Mouse (Mus musculus): ENCODE data around the gene Slc25a29.
"Not testable (repeated sequence)": the region's sequence is repeated elsewhere in the genome, so short reads cannot be mapped to it uniquely, and the experiment has no call there.

Slc25a29 gene
- long read RNA-seq, experiment 1, transcript Slc25a29-201 (4 exons, 1,976 nt), result major isoform, 56 of 60 reads
- long read RNA-seq, experiment 1, partial matches to known transcripts, result 0 of 60 reads
- long read RNA-seq, experiment 1, other reads (novel, unspliced or antisense), result 4 of 60 reads
- long read RNA-seq, experiment 2, transcript Slc25a29-201 (4 exons, 1,976 nt), result major isoform, 48 of 53 reads
- long read RNA-seq, experiment 2, partial matches to known transcripts, result 4 of 53 reads
- long read RNA-seq, experiment 2, other reads (novel, unspliced or antisense), result 1 of 53 reads

DNA sequence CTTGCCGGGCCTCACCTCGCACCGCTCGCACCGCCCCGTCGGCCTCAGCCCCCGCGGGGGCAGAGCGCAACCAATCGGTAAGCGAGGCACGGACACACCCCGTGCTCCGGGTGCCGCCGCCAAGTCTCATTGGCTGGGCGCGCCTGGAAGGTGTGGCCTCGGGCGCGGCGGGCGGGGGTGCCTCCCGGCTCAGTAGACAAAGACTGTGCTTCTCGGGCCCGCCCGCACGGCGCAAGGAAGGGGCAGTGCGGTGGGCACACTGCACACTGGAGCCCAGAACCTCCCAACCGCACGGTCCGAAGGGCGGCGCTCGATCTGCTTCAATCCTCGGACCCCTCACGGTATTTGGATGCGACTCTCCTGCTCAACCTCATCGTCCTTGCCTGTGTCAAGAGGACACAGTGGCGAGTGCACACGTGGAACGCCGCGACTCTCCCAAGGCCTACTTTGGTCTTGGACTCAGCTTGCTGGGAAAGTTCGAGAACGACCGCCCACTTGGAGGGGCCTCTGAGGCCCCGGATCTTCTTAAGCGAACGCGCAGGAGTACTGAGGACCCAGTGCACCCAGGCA, at the start of gene Slc25a29, which contains the start of gene Slc25a47:
Gene Slc25a29 (minus strand): TSS at position 44 of the 570 bp plus-strand sequence.
Gene Slc25a47 (plus strand): TSS at position 207 of the 570 bp plus-strand sequence.
- intact Hi-C loops (cut with DNase I), result no loop called here

DNA sequence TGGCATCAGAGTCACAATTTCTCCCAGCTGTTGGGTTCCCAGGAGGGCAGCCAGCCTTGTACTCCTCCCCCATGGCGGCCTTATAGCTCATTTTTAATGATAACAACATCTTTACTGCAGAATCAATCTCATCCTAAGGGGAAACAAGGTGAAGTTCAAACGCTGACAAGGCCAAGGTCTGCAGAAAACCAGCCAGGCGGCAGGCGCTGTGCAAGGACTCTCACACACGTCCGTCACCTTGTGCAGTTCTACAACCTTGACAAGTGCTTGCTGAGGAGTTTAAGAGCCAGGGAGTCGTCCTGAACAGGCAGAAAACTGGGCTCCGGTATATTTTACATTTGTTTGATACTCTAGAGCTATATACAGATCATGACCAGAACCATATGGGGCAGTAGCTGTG, 47.1 kb upstream of the Slc25a29 start:
- intact Hi-C loops (cut with DNase I), result no loop called here

DNA sequence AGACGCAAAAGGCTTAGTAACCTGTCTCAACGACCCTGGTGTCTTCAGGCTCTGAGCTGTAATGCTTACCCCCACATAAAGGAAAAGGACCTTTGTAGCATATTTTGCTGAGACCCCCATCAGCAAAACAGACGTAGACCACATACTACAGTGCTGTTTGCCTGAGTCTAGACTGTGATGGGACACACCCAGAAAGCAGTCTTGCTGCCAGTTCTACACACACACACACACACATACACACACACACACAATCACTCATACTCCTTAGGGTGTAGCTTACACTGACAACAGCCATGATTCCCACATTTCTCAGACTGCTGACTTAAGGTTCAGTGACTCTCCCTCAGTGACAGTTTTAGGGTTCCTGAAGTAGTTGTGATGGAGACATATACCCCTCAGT, 45.5 kb upstream of the Slc25a29 start:
- intact Hi-C loops (cut with DNase I), result no loop called here

DNA sequence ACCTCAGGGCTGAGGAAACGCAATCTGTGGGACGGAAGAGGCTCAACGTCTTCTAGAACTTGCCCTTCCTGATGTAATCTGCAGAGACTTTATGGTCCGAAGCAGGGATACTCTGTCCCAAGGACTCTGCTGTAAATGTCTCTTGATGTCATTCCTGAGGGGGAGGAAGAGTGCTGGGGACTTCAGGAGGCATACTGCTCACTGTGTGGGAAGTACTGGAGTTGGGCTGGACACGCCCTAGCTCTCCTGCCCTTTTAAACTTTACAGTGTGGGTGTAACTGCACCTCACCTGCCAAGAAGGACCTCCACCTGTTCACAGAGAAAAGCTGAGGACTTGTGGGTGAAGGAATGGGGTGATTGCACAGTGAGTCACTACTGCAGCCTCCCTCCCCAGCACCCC, 44.9 kb upstream of the Slc25a29 start:
- intact Hi-C loops (cut with DNase I), result no loop called here

DNA sequence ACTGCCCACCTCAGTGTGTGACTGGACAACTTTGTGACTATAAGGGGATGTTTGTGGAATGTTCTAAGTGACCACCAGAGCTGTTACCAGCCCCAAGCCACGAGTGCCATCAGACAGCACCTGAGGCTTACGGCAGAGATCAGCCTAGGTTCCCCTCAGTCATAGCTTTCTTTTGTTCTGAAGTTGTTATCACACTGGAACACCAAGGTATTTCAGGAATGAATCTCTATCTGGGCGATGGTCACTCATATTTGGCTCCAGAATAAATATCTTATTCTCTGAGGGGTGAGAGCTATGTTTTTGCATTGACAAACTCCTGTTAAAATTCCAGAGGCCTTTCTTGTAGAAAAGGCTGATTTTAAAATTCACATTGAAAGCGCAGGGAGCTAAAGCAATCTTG, 43.5 kb upstream of the Slc25a29 start:
- intact Hi-C loops (cut with DNase I), result no loop called here

DNA sequence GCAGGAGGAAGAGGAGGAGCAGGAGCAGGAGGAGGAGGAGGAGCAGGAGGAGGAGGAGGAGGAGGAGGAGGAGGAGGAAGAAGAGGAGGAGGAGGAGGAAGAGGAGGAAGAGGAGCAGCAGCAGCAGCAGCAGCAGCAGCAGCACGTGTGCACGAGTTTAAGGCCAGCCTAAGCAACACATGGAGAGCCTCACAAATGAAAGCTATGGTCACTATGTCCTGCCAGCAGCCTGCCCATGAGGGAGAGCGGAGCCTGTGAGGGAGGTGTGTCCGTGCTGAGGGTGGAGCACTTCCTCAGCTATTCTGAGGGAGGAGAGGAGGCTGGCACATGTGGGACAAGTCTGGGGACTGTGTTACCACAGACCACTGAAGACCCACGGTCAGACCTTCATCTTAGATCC, 37.4 kb upstream of the Slc25a29 start:
- intact Hi-C loops (cut with DNase I), result no loop called here

DNA sequence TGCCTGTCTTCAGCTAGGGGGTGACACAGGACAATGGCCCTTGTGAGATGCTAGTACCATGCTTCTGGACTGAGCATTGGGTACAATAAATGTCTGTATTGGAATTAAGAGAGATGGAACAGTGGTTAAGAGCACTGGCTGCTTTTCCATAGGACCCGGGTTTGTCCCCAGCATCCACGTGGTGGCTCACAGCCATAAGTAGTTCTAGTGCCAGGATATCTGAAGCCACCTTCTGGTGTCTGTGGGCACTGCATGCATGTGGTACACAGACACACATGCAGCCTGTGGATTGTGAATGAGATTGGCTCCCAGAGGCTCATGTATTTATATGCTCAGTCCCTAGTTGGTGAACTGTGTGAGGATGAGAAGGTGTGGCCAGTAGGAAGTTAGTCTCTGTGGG, 33.9 kb upstream of the Slc25a29 start:
- intact Hi-C loops (cut with DNase I), result no loop called here

DNA sequence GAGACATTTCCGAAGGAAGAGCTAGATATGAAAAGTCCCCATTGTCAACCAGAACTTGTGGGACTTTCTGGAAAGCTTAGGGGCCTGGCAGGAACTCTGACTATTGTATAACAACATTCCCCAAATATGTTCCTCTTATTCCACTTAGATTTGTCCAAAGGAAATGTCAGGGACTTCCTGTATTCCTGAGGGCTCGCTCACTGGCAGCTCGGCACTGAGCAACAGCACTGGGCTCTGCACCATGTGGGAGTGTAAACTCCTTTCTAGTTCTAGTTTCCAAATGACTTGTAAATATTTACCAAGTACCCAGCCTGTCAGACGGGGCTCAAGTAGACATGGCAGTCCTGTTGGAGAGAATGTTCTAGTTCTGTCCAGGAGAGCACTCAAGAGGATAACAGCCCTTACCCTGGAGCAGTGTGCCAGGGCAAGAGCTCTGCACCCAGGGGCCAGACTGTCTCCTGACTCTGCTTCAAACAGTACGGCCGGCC, 29.4 kb upstream of the Slc25a29 start:
- intact Hi-C loops (cut with DNase I), result no loop called here

DNA sequence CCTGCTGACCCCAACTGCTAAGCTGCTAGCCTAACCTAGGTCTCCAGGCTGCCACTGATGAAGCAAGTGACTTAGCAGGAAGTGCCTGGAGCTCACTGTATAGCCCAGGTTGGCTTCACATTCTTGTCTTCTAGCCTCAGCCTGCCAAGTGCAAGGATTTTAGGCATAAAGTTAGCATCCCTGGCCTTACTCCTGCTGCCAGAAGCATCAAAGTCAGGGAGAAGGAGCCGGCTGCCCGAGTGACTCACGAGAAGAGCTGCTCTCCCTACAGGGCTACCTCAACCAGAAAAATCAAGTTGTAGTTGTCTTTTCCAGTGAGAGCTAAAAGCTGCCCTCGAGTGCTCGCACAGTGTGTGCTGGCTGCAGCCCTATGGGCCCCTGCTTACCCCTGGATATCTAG, 22.8 kb upstream of the Slc25a29 start:
- intact Hi-C loops (cut with DNase I), result no loop called here

DNA sequence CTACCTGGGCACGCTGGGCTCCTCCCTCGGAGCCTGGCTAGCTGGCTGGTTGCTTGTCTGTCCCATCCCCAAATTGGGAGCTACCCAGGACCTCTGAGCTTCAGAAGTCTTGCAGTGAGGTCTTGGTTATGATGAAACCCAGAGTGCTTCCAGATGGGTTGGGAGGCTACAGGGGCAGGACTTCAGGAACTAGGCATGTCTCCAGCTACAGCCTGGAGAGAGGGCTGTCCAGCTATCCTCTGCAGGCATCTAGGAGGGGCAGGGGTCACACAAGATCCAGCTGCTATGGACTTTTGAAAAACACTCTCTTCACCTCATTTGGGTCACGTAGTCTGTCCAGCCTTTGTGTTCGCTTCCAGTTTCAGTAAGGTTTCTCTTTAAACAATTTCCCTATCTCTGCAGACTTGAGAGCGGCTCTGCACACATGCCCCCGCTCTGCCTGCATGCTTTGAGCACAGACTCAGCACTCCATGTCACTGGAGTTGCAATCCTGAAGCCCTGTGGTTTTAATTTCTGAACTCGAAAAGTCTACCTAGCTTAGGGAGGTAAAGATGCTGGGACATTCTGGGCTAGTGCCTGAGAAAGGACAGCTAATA, 22.0 kb upstream of the Slc25a29 start:
- intact Hi-C loops (cut with DNase I), result no loop called here

DNA sequence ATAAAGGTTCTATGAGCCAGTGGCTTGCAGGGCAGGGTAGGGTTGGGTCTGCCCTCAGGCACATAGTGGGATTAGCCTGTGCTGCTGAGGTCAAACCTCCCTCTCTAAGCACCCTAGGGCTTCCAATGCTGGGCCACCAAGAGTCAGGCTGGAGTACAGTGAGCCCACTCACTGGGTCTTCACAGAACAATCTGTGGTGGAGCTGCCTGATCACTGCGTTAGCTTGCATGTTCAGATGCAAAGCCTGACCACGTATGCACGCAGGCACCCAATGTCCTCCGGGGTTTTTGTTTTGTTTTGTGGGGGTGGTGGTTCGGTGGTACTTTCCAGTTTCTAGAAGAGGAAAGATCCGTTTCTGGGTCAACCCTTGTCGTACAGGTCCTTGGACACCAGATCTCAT, 21.4 kb upstream of the Slc25a29 start:
- intact Hi-C loops (cut with DNase I), result no loop called here

DNA sequence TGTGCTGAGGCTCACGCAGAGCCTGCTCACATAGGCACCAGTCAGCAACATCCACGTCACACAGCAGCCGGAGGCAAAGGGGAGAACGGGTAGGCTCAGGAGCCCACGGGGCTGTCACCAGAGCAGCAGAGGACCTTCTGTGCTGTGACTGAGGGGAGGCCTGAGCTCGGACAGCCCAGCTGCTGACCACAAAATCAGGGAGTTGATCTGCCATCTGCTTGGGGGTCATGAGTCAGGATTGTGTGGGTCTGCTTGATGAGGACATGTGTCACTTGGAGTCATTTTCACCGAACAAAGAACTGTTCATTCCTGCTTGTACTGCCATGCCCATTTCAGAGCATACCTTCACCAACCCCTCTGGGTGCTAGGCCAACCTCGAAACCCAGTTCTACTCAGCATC, 20.5 kb upstream of the Slc25a29 start:
- intact Hi-C loops (cut with DNase I), result no loop called here

DNA sequence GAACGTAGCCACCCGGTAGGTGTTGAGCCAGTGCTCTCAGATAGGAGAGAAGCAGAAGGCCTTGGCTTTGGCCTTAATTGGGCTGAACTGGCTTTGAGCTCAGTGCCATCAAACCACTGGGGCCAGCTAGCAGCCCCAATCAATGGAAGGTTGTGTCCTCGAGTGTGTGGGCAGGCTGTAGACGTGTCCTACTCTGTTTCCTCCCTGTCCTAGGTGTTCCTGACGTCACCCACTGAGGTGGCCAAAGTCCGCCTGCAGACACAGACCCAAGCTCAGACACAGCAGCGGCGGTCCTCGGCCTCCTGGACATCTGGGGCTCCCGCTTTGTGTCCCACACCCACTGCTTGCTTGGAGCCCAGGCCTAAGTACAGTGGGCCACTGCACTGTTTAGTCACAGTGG, 19.4 kb upstream of the Slc25a29 start:
- intact Hi-C loops (cut with DNase I), result no loop called here

DNA sequence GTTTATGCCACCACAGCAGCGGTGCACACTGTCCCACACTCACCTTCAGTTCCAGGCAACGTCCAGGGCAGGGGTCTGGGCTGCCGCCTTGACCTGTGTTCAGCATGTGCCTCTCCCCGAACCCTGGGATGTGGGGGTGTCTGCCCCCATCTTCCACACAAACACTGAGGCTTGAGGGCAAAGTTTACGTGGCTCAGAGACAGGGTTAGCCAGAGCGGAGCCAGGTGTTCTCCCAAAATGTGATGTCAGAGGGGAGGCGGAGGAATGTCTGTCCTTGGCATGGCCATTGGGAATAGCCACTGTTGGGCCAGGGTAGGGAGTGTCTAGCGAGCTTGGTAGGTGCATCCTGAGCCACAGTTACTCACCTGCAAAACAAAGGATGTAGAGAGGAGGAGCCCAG, 17.1 kb upstream of the Slc25a29 start:
- intact Hi-C loops (cut with DNase I), result no loop called here

DNA sequence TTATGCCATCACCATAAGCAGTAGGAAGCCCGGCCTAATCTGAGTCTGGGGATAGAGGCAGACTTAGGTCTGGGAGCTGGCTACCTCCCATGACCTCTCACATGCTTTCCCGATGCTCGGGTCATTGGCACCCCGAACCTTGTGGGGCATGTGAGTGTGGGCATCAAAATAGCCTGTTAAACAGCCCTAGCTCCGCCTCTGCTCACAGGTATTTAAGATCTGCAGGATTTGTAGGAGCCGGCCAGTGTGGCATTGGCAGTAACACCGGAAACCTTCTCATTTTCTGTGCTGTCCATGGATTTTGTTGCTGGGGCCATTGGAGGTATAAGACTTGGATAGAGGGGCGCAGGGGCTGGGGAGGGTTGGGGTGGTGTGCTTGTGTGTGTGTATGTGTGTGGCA, 15.2 kb upstream of the Slc25a29 start:
- intact Hi-C loops (cut with DNase I), result no loop called here

DNA sequence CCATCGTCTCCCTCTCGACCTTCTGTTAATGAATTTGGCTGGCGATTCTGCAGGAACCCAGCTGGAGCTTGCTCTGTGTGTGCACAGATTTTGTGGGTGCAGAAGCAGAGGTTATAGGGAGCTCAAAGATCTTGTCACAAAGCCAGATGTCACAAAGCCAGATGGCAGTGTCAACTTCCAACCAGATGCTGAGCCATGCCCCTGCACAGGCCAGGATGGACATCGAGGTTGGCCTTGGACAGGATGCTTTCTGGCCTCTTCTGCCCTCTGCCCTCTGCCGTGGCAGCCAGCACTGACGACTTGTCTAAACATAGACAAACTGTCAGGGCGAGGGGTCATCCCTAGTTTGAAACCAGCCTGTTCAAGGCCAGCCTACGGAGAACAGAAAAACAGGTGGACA, 14.4 kb upstream of the Slc25a29 start:
- intact Hi-C loops (cut with DNase I), result no loop called here

DNA sequence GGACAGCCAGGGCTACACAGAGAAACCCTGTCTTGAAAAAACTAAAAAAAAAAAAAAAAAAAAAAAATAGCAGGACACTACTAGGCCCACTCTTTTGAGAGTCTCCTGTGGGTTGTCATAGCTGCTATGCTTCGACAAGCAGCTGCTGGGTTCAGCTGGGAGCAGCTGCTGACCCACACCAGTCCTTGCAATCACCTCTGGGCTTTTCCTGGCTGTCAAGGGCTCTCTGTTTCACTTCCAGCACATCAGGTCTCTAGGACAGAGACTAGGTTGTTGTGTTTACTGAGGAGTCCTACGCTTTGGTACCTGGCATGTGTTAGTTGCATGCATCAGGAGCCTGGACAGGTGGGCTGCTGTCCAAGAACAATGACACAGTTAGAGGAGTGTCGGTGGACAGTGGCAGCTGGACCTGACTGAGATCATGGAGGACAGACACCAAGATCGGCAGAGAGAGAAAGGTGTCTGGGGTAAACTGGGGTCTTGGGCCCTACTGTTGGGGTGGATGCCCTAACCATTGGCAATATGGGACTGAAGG, 13.9 kb upstream of the Slc25a29 start:
- intact Hi-C loops (cut with DNase I), result no loop called here

DNA sequence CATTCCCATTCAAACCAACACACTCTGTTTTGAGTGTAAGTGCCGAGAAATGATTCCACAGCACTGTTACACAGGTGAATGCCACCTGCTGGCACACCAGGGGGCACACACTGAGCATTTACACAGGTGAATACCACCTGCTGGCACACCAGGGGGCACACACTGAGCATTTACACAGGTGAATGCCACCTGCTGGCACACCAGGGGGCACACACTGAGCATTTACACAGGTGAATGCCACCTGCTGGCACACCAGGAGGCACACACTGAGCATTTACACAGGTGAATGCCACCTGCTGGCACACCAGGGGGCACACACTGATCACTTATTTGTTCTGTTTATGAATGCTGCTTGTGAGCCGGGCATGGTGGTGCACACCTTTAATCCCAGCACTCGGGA, 12.3 kb upstream of the Slc25a29 start:
- intact Hi-C loops (cut with DNase I), result not testable (repeated sequence)

DNA sequence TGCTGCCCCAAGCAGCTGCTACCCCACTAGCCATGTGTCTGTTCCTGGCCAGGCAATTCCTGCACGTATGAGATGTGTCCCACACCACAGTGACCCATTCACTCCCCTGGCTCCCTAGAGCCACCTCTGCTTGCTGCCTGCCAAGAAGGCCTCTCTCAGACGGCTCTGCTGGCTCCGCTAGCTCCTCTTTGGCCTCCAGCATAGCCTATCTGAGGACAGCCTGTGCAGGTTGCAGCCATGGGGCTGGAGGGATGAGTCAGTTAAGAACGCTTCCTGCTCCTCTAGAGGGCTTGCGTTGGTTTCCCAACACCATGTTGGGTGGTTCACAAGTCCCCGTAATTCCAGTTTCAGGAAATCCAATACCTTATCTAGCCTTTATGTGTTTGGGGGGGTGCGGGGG, 7.0 kb upstream of the Slc25a29 start:
- intact Hi-C loops (cut with DNase I), result no loop called here

DNA sequence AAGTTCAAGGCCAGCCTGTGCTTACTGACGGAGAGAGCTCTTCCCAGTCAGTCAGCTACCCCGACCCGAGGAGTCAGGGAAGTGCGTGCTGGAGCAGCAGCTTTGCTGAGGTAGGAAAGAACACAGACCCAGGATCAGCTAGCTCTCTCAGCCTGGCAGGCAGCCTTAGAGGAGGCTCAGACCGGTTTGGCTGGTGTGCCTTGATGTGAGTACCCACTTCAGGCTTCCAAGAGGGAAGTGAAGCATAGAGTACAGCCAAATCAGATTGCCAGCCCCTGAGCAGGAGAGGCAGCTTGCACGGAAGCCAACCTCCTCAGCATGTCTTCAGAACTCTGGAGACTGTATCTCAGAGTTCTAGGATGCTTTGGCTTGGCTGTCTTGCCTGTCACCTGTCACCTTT, 5.5 kb upstream of the Slc25a29 start:
- intact Hi-C loops (cut with DNase I), result no loop called here

DNA sequence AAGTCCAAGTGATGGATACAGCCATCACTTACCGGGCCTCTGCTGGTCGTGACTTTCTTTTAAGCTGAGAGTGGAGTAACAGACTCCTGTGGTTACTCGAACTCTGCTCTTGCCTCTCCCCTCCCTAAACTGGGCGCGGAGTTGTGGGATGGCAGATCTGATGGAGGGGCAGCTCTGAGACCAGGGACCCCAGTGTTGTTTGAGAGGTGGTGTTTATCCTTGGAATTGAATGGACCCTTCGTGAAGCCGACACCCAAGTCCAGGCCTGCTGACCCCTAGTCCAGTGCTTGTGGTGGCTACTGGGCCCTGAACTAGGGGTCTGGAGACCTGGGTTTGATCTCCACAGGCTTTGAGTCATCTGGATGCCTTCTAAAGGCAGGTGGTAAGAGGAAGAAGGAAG, 1.0 kb upstream of the Slc25a29 start:
- intact Hi-C loops (cut with DNase I), result no loop called here

DNA sequence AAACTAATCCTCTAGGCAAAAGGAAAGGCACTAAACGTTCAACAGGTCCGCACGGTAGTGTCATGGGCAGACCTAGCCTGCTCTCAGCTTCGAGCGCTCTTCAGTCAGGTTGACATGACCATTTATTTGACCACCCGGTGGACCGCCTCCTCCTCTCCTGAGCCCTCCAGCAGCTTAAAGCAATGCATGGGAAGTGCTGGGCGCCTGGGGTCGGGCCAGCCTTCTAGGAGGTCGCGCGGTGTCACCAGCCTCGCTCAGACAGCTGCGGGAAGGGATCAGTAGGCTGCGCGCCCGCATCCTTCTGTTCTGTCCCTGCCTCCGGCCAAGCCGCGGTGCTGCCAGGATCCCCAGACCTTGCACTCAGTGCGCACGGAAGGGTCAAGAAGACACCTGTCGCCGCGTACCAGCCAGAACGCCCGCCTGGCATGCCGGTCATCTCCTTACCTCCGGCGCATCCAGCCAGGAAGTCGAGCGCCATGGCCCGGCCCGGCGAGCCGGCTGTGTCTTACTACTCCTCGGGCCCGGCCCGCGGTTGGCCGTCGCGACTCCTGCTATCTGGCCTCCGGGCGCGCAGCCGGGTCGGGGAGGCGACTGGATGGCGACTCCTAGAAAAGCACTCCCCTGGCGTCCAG, 359 bp downstream of the Slc25a29 start:
- intact Hi-C loops (cut with DNase I), result no loop called here

Measured in adrenal gland (tissue).